Mouse (Mus musculus) E14TG2a.4 (cell line): ENCODE data around the gene Dock7.

Experiments used
- CTCF ChIP-seq: conservative IDR thresholded peaks from 2 replicates; pipeline ENCODE4 v1.5.1; 2014; ENCODE audit warnings: low read length
- NANOG ChIP-seq: IDR thresholded peaks from 2 replicates; pipeline ENCODE4 v1.6.1; 2014; ENCODE audit warnings: borderline replicate concordance, low read length, mixed read lengths
- POU5F1 ChIP-seq: IDR thresholded peaks from 2 replicates; pipeline ENCODE4 v1.6.1; 2014; ENCODE audit warnings: low read length, borderline replicate concordance

- no peak for TF ChIP-seq CTCF
- no peak for TF ChIP-seq POU5F1
- TF ChIP-seq NANOG: no peak
Measured at GRCm38 (mm10) chr4:98920896-98921295, 199.8 kb downstream of the Dock7 start.
